Mouse (Mus musculus) T-helper 1 cell (primary cell): Measurements from ENCODE around the gene Cct7.

Source experiments
- in situ Hi-C: fragments of 300-600 bp; cut with MboI, MseI; formaldehyde crosslinking; loops from one replicate; pipeline ENCODE4 v1.15.1; 2025; ENCODE audit warnings: high pct_unique_total_duplicates

The Cct7 gene

DNA sequence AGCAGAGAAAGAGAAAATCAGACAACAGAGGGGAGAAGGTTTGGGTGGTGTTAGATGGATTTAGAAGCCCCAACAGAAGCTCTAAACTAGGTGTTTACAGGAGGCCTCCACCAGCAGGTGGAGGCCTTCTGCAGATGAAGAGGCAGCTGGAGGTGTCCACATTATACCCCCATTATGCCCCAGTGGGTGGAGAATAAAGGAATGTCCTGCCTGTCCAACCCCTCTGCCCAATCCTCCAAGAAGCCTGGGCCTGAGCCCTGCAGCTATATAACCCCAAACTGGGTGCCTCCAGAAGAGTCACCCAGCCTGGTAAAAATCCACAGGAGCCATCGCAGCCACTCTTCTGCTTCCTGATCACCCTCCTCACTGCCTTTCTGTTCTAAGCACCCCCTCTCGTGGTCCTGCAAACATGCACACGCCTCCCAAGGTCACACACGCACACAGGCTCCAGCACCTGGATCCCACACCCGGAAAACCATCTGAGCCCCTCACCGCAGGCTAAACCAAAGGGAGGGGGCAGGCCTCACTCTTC lies 50.3 kb downstream of the Cct7 start:
- in situ Hi-C loops = no loop called here

DNA sequence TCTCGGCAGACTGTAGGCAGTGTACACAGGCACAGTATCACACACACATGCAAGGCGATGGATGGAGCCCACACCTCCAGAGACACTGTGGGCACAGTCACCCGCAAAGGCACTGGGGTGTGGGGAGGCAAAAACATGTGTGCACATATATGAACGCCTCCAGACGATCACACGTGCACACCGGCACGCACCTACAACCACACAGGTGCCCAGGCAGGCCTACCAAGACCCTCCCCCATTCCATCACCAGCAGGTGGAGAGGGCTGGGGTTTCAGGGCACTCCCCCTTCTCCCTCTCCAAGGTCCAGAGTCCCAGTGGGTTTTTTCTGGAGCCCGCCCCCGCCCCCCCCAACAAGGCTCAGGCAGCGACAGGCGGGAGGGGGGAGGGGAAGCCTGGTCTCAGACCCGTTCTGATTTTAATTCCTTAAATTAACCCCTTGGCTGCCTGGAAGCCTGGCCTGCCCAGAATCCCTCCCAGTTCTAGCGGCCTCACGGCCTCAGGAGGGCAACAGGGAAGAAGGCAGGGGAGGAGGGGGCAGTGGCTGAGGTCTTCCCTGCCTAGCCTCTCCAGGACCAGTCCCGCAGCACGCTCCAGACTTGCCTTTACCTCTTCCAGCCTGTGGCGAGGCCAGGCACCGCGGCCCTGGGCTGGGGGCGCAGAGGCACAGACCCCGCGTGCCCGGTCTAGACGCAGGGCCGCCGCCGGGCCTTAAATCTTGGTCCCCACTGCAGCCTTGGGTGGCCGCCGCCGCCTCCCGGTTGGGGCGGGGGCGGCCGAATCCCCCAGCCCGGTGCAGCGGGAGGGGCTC lies 51.0 kb downstream of the Cct7 start:
- in situ Hi-C loops = no loop called here

DNA sequence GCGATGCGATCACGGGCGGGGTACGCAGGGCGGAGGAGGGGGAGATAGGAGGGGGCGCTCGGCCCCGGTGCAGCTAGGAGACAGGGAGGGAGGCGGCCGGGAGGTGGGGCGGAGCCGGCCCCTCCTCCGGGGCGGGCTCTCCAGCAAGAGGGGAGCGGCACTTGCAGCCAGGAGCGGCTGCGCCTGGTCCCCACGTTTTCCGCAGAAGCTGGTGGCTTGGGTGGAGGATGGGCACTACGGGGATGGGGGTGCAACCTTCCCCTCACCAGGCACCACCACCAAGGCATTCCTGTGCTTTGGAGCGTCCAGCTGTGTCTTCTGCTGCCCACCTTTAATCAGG lies 51.6 kb downstream of the Cct7 start, which contains the start of gene Fbxo41:
Gene Fbxo41 (minus strand): TSS at position 84 of the 340 bp plus-strand sequence.
- in situ Hi-C loops = no loop called here

DNA sequence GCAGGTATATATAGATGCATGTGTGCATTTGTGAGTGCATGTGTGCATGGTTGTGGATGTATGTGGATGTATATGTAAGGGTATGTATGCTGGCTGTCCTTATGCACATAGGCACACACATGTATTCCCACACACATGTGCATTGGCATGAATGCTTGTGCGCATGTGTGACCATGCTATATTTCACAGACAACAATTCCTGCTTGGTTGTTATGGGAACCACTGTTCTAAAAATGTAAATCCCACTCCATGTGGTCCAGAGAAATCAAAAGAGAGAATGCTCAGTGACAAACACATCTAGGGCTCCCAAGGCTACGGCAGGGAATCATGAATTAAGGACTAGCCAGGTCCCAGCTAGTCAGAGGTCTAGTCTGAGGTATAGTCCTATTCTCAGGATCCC lies 53.6 kb downstream of the Cct7 start:
- in situ Hi-C loops = no loop called here

DNA sequence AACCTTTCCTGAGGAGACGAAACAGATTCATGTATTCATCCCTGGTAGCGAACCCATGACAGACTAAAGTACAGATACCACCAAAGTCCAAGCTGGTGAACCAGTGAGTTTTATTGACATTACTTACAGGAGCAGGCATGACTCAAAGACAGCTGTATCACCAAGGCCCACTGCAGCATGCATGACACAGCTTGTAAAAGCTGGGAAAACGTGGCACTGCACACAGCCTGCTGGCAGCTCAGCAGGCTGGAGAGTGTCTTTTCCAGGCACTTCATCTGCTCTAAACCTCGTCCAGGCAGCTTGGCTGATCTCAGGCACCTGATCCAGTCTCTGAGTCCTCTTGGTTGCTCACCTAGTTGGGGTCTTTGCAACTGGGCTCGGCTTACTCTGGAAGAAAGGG lies 57.3 kb downstream of the Cct7 start:
- in situ Hi-C loops = no loop called here

DNA sequence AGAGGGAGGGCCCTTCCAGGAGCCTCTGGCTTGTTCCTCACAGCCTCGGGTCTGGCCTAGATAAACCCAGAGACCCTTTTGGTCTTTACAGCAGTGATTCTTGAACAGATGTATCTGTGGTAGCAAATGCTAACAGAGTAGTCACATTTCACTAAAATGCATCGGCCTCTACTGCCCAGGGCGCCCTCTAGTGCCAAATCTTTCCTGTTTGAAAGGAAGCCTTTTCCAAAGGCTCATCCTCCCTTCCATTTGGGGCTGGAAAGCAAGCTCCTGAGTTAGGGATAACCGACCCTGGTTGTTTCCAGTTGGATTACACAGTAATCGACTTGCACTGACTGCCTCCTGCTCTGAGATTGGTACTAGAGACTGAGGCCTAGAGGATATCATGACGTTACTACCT lies 59.2 kb downstream of the Cct7 start:
- in situ Hi-C loops = no loop called here

DNA sequence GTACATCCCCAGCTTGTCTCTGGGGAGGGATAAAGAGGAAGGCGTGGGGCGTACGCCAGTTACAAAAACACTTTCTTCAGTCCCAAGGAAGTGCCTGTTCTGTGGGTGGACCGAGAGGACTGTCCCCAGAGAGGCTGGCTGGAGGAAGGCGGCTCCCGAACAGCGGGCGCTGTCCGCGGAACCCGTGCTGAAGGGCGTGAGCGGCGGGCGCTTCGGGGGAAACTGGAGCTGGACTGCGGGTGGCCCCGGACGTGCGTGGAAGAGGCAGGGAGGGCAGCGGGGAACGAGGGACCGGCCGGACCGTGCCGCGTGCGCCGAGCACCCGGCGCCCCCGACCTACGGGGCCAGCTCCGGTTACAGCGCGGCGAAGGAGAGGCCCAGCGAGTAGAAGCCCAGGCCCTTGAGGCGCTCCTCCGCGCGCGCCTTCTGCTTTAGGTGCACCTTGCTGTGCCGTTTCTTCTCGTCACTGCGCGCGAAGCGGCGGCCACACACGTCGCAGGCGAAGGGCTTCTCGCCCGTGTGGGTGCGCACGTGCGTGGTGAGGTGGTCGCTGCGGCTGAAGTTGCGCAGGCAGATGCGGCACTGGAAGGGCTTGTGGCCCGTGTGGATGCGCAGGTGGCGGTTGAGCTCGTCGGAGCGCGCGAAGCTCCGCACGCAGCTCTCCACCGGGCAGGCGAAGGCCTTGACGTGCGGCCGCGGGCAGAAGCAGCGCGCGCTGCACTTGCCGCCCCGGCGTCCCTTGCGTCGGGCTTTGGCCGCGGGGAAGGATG lies 60.2 kb downstream of the Cct7 start:
- in situ Hi-C loops = no loop called here

DNA sequence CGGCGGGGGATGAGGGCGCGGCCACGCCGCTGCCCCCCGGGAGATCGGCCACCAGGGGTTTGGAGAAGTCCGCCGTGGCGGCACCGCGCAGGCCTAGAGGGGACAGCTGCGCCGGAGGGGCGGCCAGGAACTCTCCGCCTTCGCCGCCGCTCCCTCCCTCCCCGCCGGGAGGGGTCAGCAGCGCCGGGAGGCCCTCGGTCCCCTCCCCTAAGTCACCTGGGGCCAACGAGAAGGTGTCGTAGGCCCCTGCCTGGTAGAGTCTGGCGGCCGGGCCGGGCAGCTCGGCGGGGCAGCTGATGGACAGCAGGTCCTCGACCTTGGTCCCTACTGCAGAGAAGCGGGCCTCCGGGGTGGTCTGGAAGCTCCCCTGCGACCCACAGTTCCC lies 60.7 kb downstream of the Cct7 start:
- in situ Hi-C loops = no loop called here

DNA sequence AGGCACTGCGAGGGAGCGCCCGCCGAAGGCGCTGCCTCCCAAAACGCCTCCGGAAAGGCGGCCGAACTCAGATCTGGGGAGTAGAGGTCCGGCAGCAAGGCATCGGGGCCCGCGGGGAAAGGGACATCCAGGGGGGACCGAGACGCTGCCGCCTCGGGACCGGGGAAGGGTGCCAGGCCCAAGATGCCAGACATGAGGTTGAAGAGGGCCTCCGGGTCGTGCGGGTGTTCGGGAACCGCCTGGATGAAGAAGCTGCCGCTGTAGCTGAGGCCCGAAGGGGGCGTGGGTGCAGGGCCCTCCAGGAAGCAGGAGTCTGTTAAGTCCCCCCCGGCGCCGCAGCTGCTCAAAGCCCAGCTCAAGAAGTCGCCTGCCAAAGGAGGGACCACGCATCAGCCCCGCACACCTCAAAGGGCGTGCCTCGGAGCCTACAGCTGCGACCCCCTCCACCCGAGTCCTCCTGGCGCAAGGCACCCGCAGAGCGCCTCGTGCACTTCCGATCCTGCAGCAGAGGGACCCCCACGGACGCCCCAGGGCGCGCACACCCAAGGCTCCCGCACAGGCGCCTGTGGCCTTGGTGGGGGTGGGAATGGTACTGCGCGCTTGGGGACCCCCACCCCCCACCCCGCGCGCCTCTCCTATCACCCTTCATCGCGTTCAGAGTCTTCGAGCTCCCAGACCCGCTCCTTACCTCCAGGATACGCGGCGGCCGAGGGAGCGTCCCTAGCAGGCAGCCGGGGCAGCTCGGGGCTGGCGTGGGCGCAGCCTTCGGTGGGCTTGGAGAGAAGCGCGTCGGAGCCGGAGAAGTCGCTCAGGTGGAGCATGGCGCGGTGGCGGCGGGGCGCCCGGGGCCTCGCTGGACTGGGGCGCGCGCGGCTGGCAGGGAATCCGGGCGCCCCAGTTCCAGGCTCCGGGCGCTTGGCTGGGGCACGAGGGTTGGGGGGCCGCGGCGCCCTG lies 61.5 kb downstream of the Cct7 start:
- in situ Hi-C loops = no loop called here

DNA sequence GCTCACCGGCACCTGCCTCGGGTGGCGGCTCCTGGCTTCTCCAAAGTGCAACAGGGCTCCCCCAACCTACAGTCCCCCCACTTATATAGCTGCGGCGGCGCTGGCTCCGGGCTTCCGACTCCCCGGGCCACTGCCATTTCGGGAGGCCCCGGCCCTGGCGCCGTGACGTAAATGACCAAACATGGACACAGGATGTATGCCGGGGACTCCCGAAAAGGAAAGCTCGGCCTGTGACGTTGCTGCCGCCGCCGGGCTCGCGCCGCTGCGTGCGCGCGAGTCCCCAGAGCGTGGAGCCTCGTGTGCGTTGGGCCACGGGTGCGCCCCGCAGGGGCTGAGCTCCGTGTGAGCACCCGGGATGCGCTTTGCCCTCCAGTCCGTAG lies 62.2 kb downstream of the Cct7 start, which contains the start of gene Egr4:
Gene Egr4 (minus strand): TSS at position 59 of the 380 bp plus-strand sequence.
- in situ Hi-C loops = no loop called here

DNA sequence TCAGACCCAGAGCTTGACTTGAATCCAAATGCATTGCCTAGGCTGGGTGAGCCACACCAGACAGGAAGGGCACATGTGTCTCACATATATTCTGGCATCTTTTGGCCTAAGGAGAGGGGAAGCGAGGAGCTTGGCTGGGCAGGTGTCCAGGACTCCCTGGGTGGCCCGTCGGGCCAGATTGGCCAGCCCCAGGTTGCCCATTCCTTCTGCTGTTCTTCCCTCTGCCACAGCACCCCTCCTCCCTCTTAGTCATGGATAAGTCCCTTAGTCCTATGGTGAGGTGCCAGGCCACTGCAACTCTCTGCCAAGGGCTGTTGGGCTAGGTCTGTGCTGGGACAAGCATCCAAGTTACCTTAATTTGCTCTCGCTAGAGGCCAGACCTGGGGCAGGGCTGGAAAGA lies 64.6 kb downstream of the Cct7 start:
- in situ Hi-C loops = no loop called here
